Mouse (Mus musculus) cerebellum, postnatal 10 days (tissue): ENCODE measurements around the gene Tysnd1.

Experiments
- DNase-seq, 2 experiments: peaks; one replicate each; pipeline ENCODE4 v3.0.0; 2021; ENCODE audit warnings: mixed read lengths in 2 of 2

The Tysnd1 gene

DNA sequence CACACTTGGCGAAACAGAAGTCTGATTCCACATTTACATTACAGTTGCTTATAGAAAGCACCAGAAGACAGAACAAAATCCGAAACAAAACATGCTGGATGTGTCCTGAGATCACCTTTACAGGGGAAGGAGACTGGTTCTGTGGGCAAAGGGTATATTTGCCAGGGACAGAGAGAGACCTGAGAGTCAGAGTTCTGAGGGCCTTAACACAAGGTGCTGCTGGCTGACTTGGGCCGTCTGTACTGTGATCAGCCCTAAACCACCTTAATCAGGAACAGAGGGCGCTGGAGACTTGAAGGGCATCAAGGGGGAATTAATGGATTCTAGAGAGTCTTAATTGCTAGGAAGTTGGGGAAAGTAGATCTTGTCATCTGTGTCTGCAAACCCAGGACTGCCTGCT lies 1.8 kb upstream of the Tysnd1 start:
- DNase-seq, result no peak

DNA sequence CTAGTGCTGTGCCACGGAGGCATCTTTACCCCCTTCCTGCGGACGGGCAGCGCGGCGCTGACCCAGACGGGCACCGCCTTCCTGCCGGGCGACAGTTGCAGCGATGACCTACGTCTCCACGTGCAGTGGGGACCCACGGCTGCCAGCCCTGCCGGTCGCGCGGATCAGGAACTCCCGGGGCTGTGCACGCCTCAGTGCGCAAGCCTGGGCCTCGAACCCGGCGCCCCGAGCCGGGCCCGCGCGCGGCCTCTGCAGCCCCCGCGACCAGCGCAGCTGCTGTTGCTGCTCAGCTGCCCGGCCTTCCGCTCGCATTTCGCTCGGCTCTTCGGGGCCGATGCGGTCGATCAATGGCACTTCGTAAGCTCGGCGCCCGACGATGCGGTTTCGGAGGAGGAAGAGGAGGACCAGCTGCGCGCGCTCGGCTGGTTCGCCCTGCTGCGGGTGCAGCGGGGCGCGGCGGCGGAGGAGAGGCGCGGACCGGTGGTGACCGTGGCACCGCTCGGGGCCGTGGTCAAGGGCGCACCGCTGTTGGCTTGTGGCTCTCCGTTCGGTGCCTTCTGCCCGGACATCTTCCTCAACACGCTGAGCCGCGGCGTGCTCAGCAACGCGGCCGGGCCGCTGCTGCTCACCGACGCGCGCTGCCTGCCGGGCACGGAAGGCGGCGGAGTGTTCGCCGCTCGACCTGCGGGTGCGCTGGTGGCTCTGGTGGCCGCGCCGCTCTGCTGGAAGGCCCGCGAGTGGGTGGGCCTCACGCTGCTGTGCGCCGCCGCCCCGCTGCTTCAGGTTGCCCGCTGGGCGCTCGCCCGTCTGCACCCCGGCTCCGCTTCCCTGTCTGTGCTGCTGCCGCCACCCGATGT lies 617 bp downstream of the Tysnd1 start:
- DNase-seq, result peak in 1 of 2 experiments; percentile 35

DNA sequence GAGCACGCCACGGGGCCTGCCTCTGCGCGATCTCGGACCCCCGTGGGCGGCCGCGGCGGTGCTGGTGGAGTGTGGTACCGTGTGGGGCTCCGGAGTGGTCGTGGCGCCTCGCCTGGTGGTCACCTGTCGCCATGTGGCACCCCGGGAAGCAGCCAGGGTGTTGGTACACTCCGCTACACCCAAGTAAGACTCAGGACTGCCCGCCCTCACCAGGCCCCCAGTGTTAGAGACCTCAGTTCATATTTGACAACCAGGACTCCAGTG lies 1.2 kb downstream of the Tysnd1 start:
- DNase-seq, result peak in 1 of 2 experiments; percentile 35

DNA sequence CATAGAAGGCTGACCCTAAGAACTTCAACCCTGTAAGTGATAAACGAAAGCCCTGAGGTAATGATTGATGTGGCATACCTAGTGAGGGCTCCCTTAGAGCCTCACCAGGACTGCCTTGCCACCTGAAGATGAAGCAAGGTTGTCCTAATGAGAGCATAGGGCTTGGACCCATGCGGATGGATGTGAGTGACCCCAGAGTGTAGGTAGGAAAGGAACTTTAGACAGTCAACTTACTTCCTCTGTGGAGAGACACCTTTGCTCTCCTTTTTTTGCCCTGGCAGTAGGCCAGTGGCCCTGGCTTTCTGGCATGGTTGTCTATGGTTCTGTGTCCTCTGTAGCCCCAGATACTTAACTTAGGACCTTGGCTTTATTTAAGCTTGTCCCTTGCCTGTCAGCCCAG lies 1.7 kb downstream of the Tysnd1 start:
- peak in 1 of 2 experiments; percentile 30 for DNase-seq

DNA sequence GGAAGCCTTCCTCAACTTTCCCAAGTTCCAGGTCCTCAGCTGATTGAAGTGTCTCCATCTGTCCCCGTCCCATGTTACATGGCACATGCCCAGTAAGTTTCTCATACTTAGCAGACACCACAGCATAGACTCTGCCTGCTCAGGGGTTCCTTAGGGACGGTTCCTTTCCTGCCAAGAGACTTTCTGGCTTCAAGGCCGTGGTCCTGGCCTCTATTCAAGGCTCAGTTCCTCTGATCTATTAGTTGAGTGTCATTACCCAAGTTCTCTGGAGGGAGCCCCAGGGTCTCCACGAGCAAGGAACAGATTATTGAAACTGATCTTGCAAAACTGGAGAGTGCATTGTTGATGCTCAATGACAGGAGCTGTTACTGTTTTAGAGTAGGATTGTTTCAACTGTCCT lies 9.3 kb downstream of the Tysnd1 start:
- DNase-seq, result no peak

DNA sequence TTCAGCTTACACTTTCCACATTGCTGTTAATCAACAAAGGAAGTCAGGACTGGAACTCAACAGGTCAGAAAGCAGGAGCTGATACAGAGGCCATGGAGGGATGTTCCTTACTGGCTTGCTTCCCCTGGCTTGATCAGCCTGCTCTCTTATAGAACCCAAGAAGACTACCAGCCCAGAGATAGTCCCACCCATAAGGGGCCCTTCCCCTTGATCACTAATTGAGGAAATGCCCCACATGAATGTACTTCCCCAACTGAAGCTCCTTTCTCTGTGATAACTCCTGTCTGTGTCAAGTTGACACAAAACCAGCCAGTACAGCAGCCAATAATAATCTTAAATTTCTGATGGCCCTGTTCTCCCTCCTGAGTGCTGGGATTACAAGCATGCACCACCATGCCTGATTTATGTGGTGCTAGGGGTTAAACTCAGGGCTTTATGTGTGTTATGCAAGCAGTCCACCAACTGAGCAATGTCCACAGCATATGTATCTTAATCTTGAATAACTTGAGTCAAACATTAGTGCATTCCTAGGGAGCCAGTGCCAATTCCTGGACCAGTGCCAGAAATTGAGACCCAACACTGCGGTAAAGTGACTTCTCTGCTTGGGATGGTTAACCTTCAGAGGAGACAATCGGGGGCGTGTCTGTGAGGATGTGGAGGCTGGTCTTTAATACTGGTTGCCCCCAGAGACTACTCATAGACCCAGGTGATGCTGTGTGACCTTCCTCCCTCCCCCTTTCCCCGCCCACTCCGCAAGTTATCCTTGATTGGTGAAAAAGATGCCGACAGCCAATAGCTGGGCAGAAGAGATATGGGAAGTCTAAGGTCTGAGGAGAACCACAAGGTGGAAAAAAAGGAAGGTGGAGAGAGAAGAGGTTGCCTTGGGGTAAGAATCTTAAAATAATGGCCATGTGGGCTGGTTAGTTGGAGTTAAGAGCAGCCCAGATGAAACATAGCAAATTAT lies 11.4 kb downstream of the Tysnd1 start:
- no peak for DNase-seq

DNA sequence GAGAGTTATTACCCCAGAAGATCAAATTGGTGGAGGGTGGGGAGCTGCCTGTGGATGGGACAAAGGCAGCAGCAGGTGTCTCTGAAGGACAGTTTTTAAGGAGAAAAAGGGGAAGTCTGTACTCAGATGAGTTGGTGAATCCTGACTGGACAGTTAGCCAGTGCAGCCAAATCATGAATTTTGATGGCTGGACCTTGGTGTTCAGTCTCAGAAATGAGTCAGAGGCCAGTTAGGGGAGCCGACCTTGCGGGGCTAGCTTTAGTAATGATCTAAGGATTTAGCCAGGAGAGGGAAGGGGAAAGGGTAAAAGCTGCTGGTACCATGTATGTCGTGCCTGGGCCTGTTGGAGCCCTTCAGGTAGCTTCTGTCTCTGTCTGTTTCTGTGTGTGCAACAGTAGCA lies 18.3 kb downstream of the Tysnd1 start:
- DNase-seq, result no peak

DNA sequence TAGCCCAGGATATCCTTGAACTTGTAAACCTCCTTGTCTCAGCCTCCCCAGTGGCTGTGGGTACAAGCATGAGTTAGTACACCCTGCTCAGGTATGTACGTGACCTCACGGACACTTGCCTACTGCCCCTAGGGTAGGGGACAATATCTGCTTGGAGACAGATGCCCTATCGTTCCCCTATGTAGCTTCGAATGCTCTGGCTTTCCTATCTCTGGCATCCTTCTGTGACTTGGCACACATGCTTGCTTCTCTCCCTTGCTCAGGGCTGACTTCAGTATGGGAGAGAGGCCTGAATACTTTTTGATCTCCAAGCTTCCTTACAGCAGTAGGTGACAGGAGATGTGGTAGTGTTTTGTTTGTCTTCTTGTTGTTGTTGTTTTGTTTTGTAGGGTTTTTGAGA lies 18.8 kb downstream of the Tysnd1 start:
- DNase-seq, result no peak

DNA sequence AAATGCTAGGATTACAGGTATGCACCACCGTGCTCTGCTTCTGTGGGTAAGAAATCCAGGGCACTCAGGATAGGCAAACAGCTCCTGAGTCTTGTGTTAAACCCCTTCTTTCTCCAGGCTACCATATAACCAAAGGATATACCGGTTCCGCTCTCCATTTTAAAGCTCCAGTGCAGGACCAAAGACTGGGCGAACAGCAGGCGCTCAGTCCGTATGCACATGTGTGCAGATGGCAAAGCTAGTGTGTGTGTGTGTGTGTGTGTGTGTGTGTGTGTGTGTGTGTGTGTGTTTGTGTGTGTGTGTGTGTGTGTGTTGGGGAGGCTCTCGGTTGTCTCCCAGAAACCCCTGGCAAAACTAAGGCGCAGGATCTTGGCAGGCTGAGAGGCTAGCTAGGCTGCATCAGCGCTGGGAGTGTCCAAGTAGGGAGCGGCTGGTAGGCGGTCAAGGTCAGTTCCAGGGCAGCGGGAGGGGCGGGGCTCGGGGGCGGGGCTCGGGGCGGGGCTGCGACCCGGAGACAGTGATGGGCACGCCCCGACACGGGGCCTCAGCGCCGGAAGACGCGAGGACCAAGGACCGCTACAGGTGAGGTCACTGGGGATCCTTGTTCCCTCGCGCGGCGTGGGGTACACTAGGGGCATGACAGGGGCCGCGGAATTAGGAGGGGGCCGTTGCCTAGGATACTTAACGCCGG lies 19.6 kb downstream of the Tysnd1 start, which contains the start of gene Aifm2:
Gene Aifm2, plus strand, starts transcription at position 493 of the 691 bp plus-strand sequence.
- peak; percentile 44 to 57 for DNase-seq

DNA sequence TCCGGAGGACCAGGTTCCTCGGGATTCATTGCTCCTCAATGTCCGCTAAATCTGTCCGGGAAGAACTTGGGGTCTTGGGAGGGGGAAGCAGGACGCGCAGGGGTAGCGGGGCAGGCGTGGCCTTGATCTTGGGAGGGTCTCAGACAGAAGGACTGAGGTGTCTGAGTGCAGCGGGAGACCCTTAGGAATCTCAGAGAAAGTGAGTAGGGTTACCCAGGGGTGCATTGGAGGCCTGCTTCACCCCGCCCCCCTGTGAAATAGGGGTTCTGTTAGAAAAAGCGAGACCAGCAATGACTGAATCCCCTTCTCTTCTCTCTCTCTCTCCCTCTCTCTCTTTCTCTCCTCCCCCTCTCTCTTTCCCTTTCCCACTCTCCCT lies 20.1 kb downstream of the Tysnd1 start:
- DNase-seq, result no peak

DNA sequence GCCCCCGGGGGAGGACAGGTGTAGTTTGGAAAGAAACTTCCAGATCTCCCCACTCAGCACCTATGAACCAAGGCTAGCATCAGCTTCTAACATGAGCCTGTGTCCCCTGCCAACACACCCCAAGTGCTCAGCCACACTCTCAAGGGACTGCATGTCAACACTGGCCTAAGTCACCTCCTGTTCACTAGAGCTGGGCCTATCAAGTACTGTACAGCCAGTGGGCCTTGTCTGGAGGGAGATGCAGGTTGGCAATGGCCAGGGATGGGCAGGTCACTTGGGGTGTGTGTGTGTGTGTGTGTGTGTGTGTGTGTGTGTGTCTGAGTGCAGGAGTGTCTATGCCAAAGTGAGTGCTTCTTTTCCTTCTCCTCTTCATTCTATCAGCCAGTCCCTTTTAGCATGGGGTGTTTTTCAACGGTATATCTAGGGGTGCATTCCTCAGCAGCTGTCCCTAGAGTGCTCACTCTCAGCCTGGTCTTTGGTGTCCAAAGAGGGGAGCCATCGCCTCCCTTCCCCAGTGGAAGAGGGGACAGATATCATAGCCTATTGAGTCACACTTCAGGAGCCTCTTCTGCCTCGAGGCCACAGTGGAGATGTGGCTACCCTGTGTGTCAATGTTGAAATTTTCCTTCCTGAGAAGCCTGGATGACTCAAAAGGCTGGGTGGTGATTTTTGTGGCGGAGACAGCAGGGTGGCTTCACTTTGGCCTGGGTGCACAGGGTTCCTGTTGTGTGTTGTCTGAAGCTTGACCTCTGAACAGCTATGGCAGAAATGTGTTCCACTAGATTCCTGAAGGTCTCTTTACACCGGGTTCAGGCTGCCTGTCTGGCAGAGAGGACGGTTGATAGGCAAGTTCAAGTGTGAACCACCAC lies 20.9 kb downstream of the Tysnd1 start:
- no peak for DNase-seq

DNA sequence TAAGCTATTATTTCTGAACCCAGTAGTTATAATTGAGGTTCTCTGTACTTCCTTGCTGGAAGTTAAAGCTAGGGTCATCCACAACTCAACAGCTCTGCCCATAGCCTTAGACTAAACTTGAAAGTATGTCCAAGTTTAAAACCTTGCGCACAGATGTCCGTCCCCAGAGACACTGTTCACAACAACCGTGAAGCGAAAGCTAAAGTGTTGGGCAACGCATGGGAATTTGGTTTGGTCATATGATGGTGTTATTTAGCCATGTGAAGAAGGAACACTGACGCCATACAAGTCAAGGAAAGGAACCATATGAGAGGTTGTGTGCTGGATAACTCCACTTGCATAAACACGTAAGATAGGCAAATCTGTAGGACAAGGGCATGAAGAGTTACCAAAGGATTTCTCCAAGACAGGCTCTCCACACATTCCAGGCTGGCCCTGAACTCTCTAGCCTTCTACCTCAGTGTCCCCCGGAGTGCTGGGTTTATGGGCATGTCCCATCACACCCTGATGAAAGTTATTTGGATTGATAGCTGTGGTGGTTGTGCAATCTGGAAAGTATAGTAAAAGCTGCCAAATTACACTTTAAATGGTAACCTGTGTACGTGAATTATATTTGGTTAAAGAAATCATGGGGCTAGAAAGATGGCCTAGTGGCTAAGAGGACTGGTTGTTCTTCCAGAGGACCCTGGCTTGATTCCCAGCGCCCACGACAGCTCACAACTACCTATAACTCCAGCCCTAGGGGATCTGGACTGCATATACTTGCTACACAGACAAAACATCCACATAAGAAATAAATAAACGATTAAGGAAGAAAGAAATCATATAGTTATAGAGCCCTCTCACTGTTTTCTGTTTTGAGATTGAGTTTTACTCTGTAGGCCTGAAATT lies 22.3 kb downstream of the Tysnd1 start:
- no peak for DNase-seq

DNA sequence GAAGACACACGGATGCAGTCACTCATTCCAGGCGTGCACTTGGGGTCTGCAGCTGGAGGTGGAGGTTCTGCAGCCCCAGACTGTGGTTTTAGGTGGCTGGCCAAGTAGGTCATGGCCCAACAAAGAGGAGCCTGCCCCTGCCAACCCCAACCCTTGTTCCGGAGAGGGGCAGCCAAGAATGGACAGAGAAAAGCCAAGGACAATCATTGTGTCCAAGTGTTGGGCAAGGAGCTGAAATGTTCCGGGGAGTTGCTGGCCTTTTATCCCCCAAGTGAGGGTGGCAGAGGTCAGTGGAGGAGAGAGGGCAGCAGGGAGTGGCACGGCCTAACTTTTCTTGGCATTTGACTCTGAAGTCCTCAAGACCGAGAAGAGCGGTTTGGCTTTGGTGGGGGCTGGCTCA lies 25.0 kb downstream of the Tysnd1 start:
- DNase-seq, result no peak

DNA sequence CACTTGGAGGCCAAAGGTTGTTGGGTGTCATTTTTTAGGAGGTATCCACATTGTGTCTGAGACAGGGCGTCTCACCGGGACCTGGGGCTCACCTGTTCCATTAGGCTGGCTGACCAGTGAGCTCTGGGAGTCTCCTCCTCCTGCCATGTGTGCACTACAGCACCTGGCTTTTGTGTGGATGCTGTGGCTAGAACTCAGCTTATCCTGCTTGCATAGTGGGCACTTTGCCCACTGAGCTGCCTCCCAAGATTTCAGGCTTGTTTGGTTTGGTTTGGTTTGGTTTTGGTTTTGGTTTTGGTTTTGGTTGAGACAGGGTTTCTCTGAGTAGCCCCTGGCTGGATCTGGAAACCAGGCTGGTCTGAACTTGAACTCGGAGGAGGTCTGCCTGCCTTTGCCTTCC lies 26.9 kb downstream of the Tysnd1 start:
- DNase-seq, result no peak

DNA sequence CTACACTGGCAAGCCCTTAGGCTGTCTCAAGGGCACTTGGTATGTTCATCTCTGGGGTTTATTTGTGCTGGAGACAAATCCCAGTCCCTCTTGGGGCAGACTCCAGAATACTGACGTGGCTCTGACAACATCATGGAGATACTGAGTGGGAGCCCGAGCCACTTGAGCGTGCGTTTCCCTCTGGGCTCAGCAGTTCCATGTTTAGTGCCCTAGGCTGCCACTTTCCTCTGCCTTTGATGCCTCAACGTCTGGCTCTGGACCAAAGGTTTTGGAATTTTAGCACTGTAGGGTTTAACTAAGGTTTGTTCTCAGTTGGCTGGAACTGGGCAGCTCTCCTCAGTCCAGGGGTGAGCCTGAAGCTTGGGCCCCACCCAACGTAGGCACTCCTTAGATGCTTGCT lies 28.0 kb downstream of the Tysnd1 start:
- DNase-seq, result no peak

DNA sequence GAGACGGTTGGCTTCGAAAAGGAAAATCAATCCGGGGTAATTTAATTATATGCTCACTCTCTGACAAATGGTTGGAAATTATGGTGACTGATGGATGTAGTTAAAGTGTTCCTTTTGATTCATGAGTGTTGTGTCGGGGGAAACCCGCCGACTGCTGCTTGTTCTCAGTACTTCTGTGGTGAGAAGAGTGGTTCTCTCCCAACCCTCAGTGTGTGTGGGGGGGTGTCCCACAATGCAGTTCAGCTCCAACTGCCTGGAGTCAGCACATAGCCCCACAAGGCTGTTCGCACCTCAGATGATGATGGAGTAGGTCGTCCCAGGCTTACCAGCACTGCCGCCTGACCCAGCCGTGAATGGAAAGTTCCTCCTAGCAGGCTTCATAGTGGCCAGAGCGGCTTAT lies 33.9 kb downstream of the Tysnd1 start:
- DNase-seq, result no peak

DNA sequence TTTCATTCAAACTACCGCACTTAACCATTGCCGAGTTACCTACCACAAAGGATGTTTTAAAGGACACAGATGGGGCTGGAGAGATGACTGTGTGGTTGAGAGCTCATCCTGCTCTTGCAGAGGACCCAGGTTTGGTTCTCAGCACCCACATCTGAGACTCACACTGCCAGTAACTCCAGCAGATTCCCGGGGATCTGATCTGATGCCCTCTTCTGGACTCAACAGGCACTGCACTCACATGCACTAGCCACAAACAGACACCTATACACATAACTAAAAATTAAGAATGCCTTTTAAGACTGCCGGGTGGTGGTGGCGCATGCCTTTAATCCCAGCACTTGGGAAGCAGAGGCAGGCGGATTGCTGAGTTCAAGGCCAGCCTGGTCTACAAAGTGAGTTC lies 34.9 kb downstream of the Tysnd1 start:
- no peak for DNase-seq

DNA sequence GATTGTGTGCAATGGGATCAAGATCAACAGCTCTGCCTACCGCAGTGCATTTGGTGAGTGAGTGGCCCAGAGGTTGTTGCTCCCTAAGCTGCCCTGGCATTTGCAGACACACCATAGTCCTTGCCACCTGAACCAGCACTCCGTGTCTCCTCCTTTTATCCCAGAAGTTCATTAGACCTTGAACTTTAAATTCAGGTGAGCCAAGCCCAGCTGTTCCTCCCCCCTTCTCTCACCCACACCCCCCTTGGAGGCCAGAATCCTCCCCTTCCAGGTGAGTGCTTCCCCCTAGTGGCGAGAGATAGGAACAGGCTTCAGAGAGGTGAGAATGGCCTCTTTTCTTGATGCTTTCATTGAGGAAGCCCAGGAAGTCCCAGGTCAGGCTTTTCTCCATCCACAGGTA lies 39.1 kb downstream of the Tysnd1 start:
- peak; percentile 49 to 62 for DNase-seq

DNA sequence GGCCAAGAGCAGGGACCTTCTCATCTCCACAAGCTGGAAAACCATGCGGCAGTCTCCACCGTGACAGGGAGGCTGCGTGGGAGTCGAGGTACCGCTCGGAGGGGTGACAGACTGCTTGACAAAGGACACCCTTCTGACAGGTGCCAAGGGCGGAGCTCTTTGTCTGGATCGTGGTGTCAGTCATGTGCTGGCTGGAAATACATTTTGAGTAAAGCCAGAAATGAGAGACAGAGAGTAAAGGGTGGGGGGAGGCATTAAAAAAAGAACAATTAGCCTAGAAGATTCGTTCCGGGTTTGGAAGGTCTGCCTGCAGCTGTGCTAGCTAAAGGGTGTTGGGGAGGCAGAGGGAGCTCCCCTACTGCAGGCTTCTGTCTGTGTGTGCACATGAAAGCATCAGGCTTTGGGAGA lies 41.4 kb downstream of the Tysnd1 start:
- DNase-seq, result no peak

DNA sequence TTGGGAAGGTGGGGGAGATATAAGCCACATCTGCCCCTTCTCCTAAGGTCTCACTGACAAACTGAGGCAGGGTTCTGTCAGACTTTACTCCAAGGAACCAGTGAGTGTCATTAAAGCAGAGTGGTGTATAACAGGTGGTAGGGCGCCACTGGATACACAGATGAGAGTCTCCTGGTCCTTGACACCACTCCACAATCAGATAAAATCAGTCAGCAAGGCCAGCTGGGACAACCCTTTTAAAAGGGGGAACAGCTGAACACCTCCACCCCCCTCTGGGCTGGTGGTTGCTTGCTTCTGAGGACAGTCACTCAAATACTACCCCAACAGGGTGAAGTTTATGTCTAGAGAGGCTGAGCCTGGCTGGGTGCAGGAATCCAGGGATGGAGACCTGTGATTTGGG lies 42.2 kb downstream of the Tysnd1 start:
- no peak for DNase-seq

DNA sequence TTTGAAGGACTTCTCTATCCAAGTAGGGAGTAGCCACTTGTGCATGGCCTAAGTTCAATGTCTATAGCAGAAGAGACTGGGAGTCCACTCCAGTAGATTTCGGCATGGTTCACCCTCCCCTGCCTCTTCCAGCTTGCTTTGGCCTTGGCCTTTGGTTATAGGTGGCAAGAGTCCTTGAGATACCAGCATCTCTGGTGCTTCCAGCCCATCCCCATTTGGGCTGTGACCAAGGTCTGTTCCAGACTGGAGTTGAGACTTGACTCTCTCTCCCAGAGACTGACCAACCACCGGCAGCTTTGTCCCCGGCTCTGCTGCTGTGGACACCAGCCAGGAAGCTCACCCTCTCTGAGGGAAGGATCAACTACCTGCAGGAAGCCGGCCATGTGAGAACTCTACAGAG lies 42.8 kb downstream of the Tysnd1 start:
- no peak for DNase-seq
